Mouse (Mus musculus): ENCODE measurements around the gene Derl3.

DNA sequence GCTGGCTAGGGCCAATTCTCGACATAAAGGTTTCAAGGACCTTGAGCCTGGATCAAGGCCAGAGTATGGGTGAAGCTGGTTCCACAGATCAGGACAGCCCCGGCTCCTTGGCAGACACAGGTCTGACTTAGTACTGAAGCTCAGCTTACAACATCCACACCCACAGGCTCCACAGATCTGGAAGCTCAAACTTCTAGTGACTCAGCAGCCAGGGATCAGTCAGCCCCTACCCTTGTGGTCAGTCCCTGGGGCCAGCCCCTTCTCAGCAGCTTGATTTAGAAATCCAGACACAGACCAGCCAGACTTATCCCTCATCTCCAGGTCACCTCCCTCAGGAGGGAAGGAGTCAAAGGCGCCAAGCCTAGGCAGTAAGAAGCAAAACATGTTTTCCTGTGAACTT, 5.6 kb downstream of the Derl3 start:
- no peak for TF ChIP-seq CTCF (IDR thresholded peaks at IDR 0.05)
- TF ChIP-seq EP300 (IDR thresholded peaks at IDR 0.05): no peak

All from lung, postnatal 0 days (tissue).